Mouse (Mus musculus): ENCODE measurements around the gene Nat10. TPM values are rescaled to one million over a fixed set of nuclear protein-coding genes. Genes with fewer than 3 reads are reported as not detected.

Nat10 gene
- polyA plus RNA-seq, 1 experiment from 2014 or later = 8.8 TPM

- TF ChIP-seq CTCF (IDR thresholded peaks at IDR 0.05; ENCODE audit: low read depth) = no peak
- no peak overlapping the region for H3K9ac ChIP-seq (ENCODE audit: low read depth, low read length)
- no peaks in the 10 kb centered on the region for H3K4me1 ChIP-seq (replicated peaks; ENCODE audit: control insufficient read depth, insufficient read depth, low read length)
- H3K36me3 ChIP-seq (ENCODE audit: control insufficient read depth, insufficient read depth) = peaks cover 54% of the 10 kb centered on the region
- no peaks in the 10 kb centered on the region for H3K27me3 ChIP-seq (replicated peaks; ENCODE audit: control insufficient read depth, insufficient read depth, low read length)
- ATAC-seq = no peak
- no peak overlapping the region for H3K4me3 ChIP-seq (ENCODE audit: low read depth, low read length)
- WGBS = 95% methylated on average over 6 of the region's 6 CpGs
- no peak overlapping the region for H3K27ac ChIP-seq (ENCODE audit: low read depth, low read length)
- no peaks in the 10 kb centered on the region for H3K9me3 ChIP-seq (ENCODE audit: control insufficient read depth)
- H3K4me2 ChIP-seq (replicated peaks; ENCODE audit: low read depth) = no peak overlapping the region
These were observed 18.2 kb downstream of the Nat10 start for GRCm38 (mm10) chr2:103742821-103743220.

GRCm38 (mm10) chr2:103731423-103731822, 29.6 kb downstream of the Nat10 start:
- no peak for ATAC-seq
- no peak for TF ChIP-seq CTCF (IDR thresholded peaks at IDR 0.05; ENCODE audit: low read depth)
- peaks cover 74% of the 10 kb centered on the region for H3K36me3 ChIP-seq (ENCODE audit: control insufficient read depth, insufficient read depth)
- no peaks in the 10 kb centered on the region for H3K4me1 ChIP-seq (replicated peaks; ENCODE audit: control insufficient read depth, insufficient read depth, low read length)
- 92% methylated on average over 6 of the region's 6 CpGs for WGBS
- no peak overlapping the region for H3K4me3 ChIP-seq (ENCODE audit: low read depth, low read length)
- H3K27me3 ChIP-seq (replicated peaks; ENCODE audit: control insufficient read depth, insufficient read depth, low read length) = no peaks in the 10 kb centered on the region
- H3K9me3 ChIP-seq (ENCODE audit: control insufficient read depth) = no peaks in the 10 kb centered on the region
- H3K9ac ChIP-seq (ENCODE audit: low read depth, low read length) = no peak overlapping the region
- H3K4me2 ChIP-seq (replicated peaks; ENCODE audit: low read depth) = no peak overlapping the region
- no peak overlapping the region for H3K27ac ChIP-seq (ENCODE audit: low read depth, low read length)

GRCm38 (mm10) chr2:103730999-103731398, 30.1 kb downstream of the Nat10 start:
- no peaks in the 10 kb centered on the region for H3K9me3 ChIP-seq (ENCODE audit: control insufficient read depth)
- H3K27ac ChIP-seq (ENCODE audit: low read depth, low read length) = no peak overlapping the region
- no peaks in the 10 kb centered on the region for H3K4me1 ChIP-seq (replicated peaks; ENCODE audit: control insufficient read depth, insufficient read depth, low read length)
- WGBS = 86% methylated on average over 8 of the region's 8 CpGs
- no peak overlapping the region for H3K4me2 ChIP-seq (replicated peaks; ENCODE audit: low read depth)
- H3K4me3 ChIP-seq (ENCODE audit: low read depth, low read length) = no peak overlapping the region
- peaks cover 79% of the 10 kb centered on the region for H3K36me3 ChIP-seq (ENCODE audit: control insufficient read depth, insufficient read depth)
- no peaks in the 10 kb centered on the region for H3K27me3 ChIP-seq (replicated peaks; ENCODE audit: control insufficient read depth, insufficient read depth, low read length)
- TF ChIP-seq CTCF (IDR thresholded peaks at IDR 0.05; ENCODE audit: low read depth) = 0 out of 2 replicates have a peak, but pooled peaks have one; percentile 26
- no peak for ATAC-seq
- H3K9ac ChIP-seq (ENCODE audit: low read depth, low read length) = no peak overlapping the region

GRCm38 (mm10) chr2:103728027-103728540, 33.0 kb downstream of the Nat10 start:
- no peak for ATAC-seq
- Histone ChIP-seq H3K27me3 (replicated peaks; ENCODE audit: control insufficient read depth, insufficient read depth, low read length) (no peaks in the 10 kb centered on the region), H3K4me2 (replicated peaks; ENCODE audit: low read depth) (no peak overlapping the region), H3K4me1 (replicated peaks; ENCODE audit: control insufficient read depth, insufficient read depth, low read length) (no peaks in the 10 kb centered on the region), H3K27ac (ENCODE audit: low read depth, low read length) (no peak overlapping the region), H3K9ac (ENCODE audit: low read depth, low read length) (no peak overlapping the region), H3K9me3 (ENCODE audit: control insufficient read depth) (no peaks in the 10 kb centered on the region), H3K4me3 (ENCODE audit: low read depth, low read length) (no peak overlapping the region), H3K36me3 (ENCODE audit: control insufficient read depth, insufficient read depth) (peaks cover 88% of the 10 kb centered on the region)
- 70% methylated on average over 12 of the region's 12 CpGs for WGBS
- no peak for TF ChIP-seq CTCF (IDR thresholded peaks at IDR 0.05; ENCODE audit: low read depth)

GRCm38 (mm10) chr2:103724521-103724920, 36.5 kb downstream of the Nat10 start:
- no peak for TF ChIP-seq CTCF (IDR thresholded peaks at IDR 0.05; ENCODE audit: low read depth)
- Histone ChIP-seq H3K9ac (ENCODE audit: low read depth, low read length) (no peak overlapping the region), H3K9me3 (ENCODE audit: control insufficient read depth) (no peaks in the 10 kb centered on the region), H3K27ac (ENCODE audit: low read depth, low read length) (no peak overlapping the region), H3K4me3 (ENCODE audit: low read depth, low read length) (no peak overlapping the region), H3K27me3 (replicated peaks; ENCODE audit: control insufficient read depth, insufficient read depth, low read length) (no peaks in the 10 kb centered on the region), H3K4me2 (replicated peaks; ENCODE audit: low read depth) (no peak overlapping the region), H3K36me3 (ENCODE audit: control insufficient read depth, insufficient read depth) (peaks cover 81% of the 10 kb centered on the region), H3K4me1 (replicated peaks; ENCODE audit: control insufficient read depth, insufficient read depth, low read length) (no peaks in the 10 kb centered on the region)
- ATAC-seq = no peak
- 89% methylated on average over 2 of the region's 2 CpGs for WGBS

GRCm38 (mm10) chr2:103719292-103719646, 41.8 kb downstream of the Nat10 start:
- Histone ChIP-seq H3K9me3 (ENCODE audit: control insufficient read depth) (no peaks in the 10 kb centered on the region), H3K36me3 (ENCODE audit: control insufficient read depth, insufficient read depth) (peaks cover 47% of the 10 kb centered on the region), H3K9ac (ENCODE audit: low read depth, low read length) (no peak overlapping the region), H3K27me3 (replicated peaks; ENCODE audit: control insufficient read depth, insufficient read depth, low read length) (no peaks in the 10 kb centered on the region), H3K4me3 (ENCODE audit: low read depth, low read length) (no peak overlapping the region), H3K27ac (ENCODE audit: low read depth, low read length) (no peak overlapping the region), H3K4me1 (replicated peaks; ENCODE audit: control insufficient read depth, insufficient read depth, low read length) (no peaks in the 10 kb centered on the region), H3K4me2 (replicated peaks; ENCODE audit: low read depth) (no peak overlapping the region)
- WGBS = 92% methylated on average over 7 of the region's 7 CpGs
- TF ChIP-seq CTCF (IDR thresholded peaks at IDR 0.05; ENCODE audit: low read depth) = no peak
- no peak for ATAC-seq

Data from intestine, postnatal 0 days (tissue).